Mouse (Mus musculus) neutrophil, adult 83 days (primary cell): ENCODE measurements around the gene Gm6121. TPM values are rescaled to one million over a fixed set of nuclear protein-coding genes. Genes with fewer than 3 reads are reported as not detected.

Source experiments
- total RNA-seq, 2 experiments: library from RNA; stranded (reverse); gene quantifications; one replicate each; pipeline ENCODE4 v1.2.4; 2023

The Gm6121 gene
- total RNA-seq, result not detected

DNA sequence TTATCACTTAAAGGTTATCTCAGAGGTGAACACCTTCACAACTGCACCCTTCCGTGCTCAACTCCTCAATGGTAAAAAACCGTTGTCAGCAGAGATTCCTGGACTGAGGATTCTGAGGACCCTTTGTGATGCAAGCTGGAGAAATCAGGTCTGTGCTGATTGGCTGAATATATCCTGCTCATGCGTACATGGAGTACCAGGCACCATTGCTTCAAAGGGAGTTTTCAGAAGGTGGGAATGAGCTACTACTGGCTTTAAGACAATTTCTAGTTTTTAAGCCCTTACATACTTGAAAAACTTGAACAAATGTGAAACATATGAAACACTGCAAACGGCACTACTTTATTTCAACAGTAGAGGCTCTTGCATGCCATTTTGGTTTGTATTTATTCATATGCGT lies at the start of gene Gm6121:
Gene Gm6121, minus strand, starts transcription at position 101 of the 400 bp plus-strand sequence.

Other genes starting within 250 kb of the Gm6121 start
- gene Gm14525, start 233.1 kb downstream of the Gm6121 start, total RNA-seq, result not detected